Mouse (Mus musculus) urinary bladder, postnatal 36 days (tissue): ENCODE data around the gene Snap23.

Experiments
- DNase-seq, 2 experiments: peaks; one replicate each; pipeline ENCODE4 v3.0.0; 2022; ENCODE audit warnings: low spot score in 2 of 2, mixed read lengths in 1 of 2

Gene Snap23

GRCm38 (mm10) chr2:120578286-120578685, 10.8 kb downstream of the Snap23 start:
- no peak for DNase-seq

GRCm38 (mm10) chr2:120589759-120590158, 22.3 kb downstream of the Snap23 start:
- DNase-seq, result no peak

- DNase-seq, result no peak
These were observed 24.8 kb downstream of the Snap23 start for GRCm38 (mm10) chr2:120592227-120592626.

DNA sequence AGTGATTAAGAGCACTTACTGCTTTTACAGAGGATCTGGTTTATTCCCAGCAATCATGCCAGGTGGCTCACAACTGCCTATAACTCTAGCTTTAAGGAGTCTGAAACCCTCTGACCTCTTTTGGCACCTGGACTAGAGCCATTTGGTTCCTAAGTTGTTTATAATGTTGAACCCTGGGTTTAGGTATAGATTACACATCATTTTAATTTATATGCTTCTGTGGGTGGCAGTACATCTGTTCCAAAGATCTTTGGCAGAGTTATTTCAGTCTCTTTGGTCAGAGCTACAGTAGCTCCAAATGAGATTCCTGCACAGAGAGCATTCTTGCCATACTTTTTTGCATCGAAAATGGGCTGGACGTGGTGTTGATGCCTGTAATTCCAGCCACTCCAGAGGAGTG, 30.3 kb downstream of the Snap23 start:
- no peak for DNase-seq

DNA sequence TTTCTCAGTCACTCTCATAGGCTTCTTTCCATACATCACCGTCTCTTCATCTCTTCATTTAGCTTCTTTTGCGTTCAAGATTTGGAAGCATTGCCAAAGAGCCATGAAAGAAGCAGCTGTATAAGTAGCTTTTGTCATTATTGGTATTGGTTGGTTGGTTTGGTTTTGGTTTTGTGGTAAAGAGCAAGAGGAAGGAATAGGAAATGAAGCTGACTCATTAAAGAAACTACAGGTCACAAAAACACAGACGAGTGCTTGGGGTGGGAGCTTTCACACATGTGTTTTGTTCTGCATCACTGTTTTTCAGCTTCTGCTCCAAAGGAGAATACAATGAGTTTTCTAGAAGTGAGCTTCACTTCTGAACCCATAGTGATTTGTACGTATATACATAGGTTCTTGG, 32.0 kb downstream of the Snap23 start:
- no peak for DNase-seq

- DNase-seq, result no peak
These were observed 38.7 kb downstream of the Snap23 start for GRCm38 (mm10) chr2:120606021-120606690.

DNA sequence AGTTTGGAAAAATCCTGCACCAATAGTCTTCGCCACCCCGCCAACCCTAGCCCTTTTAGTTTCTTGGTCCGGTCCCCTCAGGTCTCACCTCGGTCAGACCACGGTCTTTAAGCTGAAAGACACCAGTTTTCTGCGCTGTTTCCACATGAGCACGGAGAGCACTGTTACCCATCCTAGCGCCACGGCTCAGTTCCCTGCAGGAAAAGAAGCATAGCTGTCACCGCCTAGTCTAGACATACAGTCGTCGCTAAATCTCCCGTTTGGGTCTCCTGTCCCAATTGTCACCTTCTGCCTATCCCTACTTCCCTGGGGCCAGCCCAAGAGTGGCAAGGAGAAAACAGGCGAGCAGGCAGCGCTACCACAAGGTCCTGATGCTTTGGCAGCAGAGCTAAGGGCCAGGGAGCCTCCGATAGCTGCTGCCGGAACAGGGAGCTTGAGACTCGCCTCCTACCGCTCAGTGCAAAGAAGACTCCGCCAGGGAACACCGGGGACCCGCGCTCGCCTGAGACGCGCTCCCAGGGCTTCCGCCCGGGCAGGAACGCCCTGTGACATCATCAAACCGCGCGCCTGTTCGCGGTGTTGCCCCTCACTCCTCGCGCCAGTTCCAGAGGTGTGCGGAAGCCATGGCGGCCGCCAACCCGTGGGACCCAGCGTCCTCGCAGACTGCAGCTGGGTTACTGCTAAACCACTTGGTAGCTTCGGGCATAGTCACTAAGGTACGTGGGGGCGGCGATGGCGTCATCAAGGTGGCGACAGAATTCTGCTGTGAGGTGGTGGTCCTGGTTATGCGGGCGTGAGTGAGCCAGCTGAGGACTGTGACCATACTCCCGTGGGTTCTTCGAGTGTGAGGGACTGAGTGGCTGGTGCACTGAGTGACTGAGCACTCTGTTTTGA, 41.6 kb downstream of the Snap23 start, which contains the start of the genes Haus2 and Lrrc57:
TSS of gene Haus2 (plus strand) at position 554 of the 894 bp plus-strand sequence.
TSS of gene Lrrc57 (minus strand) at position 691 of the 894 bp plus-strand sequence.
- peak; percentile 86 to 88 for DNase-seq

DNA sequence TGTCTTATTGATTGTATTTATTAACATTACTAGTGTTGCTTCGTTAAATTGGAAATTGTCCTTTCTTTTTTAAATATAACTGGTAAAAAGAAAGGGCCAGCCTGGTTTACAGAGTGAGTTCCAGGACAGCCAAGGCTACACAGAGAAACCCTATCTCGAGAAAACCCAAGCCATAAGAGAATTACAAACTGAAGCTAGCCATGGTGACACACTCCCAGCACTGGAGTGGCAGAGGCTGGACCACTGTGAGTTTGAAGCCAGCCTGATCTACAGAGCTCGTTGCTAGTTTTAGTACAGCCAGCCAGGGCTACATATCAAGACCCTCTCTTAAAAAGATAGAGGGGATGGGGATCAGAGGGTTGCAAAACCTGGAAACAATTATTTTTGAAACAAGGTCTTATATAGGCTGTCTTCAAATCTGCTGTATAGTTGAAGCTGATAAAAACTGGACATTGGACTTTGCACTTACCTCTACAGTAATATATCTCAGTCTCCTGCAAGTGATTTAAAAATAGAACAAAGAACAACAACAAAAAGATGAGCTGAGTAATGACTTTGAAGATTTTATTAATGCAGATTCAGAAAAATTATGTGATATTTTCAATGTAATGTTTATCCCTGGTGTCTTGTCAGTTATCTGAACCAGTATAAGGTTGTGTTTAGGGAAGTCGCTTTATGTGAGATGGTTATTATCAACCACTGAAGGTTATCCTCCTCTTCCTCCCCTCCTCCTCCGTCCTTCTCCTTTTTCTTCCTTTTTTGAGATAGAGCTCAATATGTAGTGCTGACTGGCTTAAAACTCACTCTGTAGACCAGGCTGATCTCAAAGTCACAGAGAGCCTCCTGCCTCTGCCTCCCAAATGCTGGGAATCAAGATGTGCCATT, 49.0 kb downstream of the Snap23 start:
- no peak for DNase-seq

DNA sequence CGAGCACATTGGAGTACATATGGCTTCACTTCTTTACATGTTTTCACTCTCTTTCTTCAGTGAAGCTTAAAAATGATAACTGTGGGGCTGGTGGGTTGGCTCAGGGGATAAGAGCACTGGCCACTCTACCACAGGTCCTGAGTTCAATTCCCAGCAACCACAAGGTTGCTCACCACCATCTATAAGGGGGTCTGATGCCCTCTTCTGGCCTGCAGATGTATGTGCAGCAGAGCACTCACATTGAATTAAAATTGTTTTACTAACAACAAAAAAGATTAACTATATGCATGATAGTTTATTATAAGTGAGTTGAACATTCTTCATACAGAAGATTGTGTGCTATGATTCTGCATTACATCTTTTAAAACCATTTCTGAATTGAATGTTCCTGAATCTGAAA, 52.1 kb downstream of the Snap23 start:
- no peak for DNase-seq

DNA sequence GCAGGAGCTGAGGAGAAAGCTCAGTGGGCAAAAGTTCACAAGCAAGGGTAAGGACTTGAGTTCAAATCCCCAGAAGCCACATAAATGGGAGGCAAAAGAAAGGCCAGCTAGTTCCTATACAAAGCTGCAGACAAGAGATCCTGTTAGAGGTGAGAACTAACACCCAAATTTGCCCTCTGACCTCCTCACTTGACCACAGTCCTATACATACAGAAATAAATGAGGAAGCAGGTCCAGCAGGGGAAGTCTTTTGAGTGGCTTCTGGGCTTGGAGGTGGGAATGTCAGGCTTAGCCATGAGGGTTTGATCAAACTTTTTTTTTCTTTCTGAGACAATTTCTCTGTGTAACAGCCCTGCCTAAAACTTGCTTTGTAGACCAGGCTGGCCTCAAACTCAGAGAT, 55.4 kb downstream of the Snap23 start:
- no peak for DNase-seq

DNA sequence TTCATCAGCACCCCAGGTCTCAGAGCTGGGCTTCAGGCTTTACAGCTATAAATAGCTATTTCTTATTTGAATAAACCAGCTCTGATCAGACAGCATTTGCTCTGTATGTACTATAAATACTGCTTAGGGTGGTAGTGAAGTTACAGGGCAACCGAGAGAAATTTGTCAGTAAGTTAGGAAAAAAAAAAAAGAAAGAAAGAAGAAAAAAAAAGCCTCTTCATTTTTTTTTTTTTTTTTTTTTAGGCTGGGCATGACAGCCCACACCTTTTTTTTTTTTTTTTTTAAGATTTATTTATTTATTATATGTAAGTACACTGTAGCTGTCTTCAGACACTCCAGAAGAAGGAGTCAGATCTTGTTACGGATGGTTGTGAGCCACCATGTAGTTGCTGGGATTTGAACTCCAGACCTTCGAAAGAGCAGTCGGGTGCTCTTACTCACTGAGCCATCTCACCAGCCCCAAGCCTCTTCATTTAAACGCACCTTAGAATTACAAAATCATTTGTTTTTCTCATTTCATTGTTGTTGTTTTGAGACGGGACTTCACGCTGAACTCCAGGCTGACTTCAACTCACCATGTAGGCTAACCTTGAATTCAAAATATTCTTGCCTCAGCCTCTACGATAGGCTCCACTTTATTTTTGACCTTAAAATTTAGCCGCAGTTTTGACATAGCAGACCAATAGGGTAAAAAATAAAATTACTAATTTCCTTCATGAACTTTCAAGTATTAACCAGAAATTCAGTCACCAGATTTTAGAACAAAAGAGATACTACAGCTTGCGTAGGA, 60.8 kb downstream of the Snap23 start:
- no peak for DNase-seq

GRCm38 (mm10) chr2:120628886-120629735, 61.6 kb downstream of the Snap23 start, which contains the start of gene Stard9:
Gene Stard9, plus strand, starts transcription at chr2:120629121.
- DNase-seq, result peak; percentile 96 to 98

DNA sequence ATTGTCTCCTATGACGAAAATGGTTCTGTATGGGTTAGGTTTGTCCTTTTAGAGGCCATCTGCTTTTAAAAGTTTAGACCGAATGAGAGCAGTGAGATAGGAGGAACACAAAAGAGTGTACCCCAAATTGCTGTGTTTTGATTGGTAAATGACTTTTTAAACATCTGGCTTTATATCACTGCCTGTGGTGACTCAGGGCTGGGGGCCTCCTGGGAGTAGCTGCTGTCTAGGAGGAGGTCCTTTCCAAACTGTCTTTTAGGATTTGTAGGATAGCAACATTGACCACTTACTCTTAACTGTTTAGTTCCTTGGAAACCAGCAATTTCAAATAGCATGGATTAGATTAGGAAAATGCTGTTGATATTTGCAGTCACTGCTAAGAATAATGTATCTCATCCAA, 62.8 kb downstream of the Snap23 start:
- DNase-seq, result no peak

DNA sequence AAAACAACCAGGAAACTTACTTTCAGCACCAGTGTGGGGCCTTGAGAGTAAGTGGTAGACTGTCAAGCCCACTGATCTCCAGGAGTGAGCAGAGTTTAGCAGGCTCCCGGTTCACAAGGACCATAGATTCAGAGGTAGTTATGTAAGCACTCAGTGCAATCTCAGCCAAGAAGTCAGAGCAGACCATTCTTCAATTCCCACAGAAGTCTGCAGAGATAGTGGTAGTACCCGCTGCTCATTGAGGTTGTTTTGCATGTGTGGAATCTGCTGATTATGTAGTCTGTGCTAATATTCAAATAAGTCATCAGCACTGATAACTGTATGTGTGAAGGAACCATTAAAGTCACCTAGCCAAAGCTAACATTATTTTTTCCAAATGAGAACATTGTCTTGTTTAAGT, 63.2 kb downstream of the Snap23 start:
- no peak for DNase-seq

- no peak for DNase-seq
These were observed 64.0 kb downstream of the Snap23 start for GRCm38 (mm10) chr2:120631521-120631920.

- DNase-seq, result peak in 1 of 2 experiments; percentile 7
These were observed 64.5 kb downstream of the Snap23 start for GRCm38 (mm10) chr2:120631957-120632356.

- DNase-seq, result no peak
These were observed 73.4 kb downstream of the Snap23 start for GRCm38 (mm10) chr2:120640835-120641234.

DNA sequence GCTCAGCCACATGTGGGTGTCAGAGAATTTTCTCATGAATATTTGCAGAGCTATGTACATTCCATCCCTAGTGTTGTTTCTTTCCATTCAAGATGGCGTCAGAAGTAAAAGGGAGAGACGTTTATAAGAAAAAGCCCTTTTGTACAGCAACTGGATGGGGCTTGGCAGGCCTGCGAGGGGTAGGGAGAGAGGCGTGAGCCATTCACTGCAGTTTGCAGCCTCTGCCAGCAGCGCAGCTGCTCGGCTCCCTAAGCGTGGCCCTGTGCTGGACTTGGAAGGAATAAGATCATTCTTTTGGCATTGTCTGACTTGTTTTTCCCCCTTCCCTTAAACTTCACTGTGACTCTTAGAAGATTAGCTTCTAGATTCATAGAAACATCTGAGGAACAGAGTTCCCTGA, 76.4 kb downstream of the Snap23 start:
- peak in 1 of 2 experiments; percentile 55 for DNase-seq

GRCm38 (mm10) chr2:120646777-120647176, 79.3 kb downstream of the Snap23 start:
- DNase-seq, result peak in 1 of 2 experiments; percentile 24
